Mouse (Mus musculus): ENCODE measurements around the gene Ccdc6.

Ccdc6 gene

DNA sequence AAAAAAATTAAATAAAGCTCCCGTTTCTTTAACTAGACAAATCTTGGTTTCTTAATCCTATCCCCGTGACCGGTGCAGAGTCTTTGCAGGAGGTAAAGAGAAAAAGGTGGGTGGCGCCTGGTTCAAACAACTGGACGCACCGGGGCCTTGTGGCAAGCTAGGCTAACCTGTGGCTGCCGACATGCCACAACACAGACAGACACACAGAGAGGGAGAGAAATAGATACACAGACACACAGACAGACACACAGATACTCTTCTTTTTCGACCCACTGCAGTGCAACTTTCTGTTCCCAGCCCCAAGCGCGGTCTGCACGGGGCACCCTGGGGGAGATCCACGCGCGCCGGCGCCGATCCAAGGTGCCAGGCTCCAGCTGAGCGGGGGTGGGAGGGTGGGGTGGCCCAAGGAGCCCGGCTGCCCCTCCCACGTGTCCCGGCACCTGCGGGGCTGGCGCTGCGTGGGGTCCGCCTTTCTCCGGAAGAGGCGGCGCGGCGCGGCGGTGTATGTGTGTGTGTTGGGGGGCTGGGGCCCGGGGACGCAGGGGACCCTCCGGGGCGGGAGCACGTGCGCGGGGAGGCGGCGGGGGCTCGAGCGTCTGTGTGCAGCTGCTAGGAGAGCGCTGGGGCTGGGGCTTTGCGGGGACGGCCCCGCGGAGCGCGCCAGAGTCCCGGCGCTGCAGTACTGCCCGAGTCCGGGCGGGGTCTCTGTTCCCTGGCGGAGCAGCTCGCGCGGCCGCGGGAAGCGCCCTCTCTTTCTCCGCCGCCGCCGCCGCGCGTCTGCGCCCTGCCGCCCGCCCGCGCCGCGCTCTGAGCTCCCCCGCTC, at the start of gene Ccdc6:
Gene Ccdc6, plus strand, starts transcription at position 756 of the 823 bp plus-strand sequence.
- DNase-seq (ENCODE audit: low spot score) = peak; percentile 85

DNA sequence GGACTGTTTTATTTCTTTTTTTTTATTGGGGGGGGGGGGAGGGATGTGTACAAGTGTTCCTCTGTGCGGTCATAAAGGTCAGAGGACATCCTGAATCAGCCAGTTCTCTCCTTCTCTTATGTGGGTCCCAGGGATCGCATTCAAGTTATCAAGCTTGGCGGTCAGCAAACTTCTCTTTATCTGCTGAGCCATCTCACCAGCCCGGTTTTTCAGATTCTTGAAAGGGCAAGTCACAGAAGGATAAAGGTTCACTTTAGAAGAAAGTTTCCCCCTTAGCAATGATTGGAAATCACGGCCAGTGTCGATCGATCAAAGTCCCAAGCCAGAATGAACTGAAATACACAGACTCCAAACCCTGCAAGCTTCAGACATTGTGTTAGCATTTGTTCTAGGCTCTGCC, 47.1 kb upstream of the Ccdc6 start:
- no peak for DNase-seq (ENCODE audit: low spot score)

DNA sequence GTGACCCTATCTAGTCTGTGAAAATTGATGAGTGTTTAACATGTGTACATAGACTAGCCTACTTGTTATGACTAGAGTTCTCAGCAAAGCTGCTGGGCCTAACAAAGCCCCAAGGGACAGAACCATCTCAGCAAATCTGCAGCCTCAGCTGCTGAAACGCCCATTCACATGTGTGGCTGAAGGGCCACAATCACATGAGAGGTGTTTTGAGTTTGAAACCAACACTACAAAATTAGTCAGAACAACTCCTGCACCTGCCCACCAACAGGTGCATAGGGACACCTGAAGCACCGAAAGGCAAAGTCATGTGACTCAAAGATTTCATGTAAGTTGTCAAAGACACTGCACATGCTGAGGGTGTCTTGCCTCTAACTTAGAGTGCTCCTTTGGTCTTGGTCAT, 41.6 kb upstream of the Ccdc6 start:
- DNase-seq (ENCODE audit: low spot score) = no peak

DNA sequence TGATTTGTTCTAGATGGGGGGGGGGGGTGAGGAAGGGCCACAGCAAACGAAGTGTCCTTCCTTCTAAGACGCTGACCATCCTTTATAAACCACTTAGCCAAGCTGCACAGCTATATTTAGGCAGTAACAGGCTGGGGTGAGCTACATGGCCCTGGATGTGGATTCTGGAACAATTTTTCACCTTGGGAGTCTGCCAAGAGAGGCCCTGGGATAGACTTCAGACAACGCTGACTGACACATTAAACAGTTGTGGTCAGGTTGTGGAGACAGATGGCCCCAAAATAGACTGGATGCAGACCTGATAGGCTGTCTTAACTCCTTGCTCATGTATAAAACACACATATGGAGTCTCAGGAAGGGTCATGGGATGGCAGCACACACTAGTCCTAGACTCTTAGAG, 39.9 kb upstream of the Ccdc6 start:
- DNase-seq (ENCODE audit: low spot score) = peak; percentile 59

DNA sequence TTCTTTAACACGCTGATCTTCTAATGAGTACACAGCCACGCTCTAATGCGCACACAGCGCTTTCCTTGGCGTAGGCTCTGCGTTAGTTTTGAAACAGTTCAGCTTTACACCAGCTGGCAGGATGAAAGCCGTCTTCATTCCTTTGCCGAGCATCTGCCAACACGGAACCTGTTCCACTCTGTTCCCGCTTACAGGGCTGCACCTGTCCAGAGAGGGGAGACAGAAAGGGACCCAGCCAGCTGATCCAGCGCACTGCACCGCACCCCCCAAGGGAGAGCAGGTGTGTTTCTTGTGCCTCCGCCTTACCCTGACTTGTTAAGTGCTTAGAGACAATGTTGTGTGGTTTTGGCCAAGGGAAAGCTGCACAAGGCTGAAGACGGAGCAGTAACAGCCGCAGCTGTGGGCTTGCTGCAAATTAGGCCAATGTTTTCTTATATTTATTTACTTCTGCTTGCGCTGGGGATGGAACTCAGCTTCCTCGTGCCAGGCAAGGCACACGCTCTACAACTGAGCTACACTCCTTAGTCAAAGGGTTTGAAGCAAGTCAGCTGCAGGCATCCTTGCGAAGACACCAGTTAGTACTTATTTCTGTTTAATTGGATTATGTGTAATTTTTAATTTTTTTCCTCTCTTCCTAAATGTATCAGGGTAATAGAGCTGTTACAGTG, 36.8 kb upstream of the Ccdc6 start:
- no peak for DNase-seq (ENCODE audit: low spot score)

DNA sequence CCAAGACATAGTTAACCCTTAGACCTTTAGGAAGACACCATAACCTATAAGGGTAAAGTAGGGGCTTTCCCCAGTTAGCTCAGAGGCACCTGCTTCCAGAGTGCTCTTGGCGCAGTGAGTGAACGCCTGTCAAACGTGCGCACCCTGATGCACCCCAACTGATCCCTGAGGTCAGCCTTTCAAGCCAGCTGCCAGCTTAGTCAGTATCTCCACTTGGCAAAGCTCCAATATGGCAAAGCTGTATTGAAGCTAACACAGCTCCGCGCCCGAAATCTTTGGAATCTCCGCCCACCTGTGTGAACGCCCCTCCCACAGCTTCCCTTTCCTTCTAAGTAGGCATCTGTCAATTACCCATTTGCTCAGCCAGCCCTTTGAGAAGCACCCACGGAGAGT, 36.2 kb upstream of the Ccdc6 start:
- DNase-seq (ENCODE audit: low spot score) = no peak

DNA sequence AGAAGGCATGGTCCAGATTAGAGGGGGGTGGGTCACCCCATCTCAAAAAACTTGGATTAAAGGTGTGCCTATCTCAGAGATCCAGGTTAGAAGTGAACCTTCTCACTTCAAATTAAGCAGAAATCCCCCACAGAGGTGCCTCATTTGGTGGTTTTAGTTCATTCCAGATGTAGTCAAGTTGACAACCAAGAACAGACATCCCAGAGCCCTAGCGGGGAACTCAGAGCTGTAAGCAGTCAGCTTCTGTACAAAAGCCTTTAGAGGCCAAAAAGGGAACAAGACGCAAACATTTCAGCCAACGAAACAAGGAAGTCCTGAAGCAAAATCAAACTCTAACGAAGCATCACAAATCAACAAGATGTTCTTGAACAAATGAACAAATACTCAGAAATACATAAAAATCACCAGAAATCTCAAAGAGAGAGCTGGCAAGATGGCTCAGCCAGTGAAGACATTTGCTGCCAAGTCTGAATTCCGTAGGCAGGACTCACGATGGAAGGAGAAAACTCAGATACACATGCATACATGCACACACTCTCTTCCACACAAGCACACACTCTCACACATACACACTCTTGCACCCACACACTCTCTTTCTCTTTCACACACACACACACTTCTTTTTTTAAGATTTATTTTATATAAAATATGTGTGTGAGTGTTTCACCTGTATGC, 32.9 kb upstream of the Ccdc6 start:
- DNase-seq (ENCODE audit: low spot score) = no peak

DNA sequence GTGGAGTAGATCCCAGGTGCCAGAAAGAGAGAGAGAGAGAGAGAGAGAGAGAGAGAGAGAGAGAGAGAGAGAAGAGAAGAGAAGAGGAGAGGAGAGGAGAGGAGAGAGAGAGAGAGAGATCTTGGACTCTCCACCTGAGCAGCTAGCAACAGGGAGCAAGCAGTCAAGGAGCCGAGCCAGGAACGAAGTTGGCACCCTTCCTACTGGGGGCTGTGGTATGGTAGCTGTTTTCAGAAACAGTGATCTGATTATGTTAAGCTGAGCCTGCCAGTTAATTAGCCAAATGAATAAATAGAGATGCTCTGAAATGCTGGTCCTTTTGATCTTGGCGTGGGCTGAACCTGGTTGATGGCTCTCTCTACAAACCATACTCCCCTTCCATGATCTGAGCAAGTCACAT, 31.7 kb upstream of the Ccdc6 start:
- DNase-seq (ENCODE audit: low spot score) = no peak

DNA sequence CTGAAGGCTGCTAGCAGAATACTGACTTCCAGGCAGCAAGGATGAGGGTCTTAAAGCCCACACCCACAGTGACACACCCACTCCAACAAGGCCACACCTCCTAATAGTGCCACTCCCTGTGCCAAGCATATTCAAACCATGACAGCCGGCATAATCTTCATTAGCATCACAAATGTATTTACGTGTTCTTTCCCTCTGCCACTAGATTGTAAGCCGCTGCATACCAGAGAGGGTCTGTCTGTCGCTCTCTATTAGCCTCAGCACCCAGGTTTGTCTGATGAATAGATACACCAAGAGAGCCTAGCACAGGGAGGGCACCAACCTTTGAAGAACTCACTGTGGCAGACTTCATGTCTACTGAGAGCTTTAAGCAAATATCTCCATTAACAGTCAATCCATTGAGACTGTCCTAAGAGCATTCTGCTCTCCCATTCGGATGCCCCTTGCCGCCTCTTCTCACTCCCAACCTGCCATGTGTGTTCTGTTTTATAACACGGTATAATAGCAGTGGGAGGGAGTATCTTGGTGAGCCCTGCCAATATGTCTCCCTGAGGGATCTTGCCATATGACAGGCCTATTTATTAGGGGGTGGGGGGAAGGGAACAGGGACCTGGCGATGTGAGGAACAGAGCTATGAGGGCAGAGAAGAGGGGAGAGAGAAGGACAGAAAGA, 30.3 kb upstream of the Ccdc6 start:
- no peak for DNase-seq (ENCODE audit: low spot score)

DNA sequence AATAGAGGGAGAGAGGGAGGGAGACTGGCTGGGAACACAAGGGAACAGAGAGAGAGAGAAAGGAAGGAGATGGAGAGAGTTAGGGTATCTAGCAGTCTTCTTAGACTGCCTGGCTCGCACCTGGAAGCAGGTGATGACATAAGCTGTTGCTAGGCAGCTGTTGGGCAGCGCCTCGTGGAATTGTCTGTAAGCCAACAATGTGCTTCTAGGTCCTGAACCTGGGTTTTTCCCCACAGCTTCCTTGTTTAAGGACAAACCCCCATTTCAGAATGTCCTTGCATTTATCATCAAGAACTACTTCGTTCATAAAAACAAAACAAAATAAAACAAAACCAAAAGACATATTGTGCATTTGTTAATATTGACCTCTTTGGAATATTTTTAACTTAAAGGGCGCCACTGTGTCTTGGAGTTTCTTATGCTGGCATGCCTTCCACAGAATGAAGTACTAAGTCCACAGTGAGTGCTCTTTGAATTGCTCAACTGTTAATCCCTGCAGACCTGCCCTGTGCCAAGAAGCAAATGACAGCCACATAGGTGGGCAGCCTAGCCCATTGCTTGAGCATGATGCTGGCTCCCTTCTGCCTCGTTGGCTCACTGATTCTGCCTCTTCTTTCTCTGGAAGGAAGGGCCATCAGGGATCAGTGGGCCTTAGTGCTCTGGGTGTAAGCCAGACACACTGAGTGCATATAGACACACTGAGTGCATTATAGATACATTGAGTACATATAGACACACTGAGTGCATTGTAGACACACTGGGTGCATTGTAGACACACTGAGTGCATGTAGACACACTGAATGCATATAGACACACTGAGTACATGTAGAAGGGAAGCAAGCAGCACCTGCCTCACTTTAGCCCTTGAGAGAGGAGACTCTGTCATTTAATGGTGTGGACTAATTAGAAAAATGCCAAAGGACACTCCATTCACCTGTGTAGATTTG, 29.5 kb upstream of the Ccdc6 start:
- DNase-seq (ENCODE audit: low spot score) = no peak

DNA sequence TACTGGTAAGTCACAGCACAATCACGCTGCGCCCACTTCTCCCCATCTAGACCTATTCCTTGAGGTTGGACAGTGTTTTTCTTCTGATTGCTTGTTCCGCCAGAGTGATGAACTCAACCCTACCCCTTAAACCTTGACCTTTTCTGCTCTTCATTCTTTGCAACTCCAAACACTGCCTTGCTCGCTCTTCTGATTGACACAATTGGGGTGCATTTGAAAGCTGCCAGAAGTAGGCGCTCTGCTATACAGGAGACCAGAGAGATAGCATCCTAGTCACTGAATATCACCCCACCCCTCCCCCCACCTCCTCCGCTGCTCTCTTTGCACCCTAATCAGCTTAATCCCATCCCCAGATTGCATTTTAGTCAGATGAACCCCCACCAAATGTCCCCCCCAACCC, 27.6 kb upstream of the Ccdc6 start:
- DNase-seq (ENCODE audit: low spot score) = no peak

DNA sequence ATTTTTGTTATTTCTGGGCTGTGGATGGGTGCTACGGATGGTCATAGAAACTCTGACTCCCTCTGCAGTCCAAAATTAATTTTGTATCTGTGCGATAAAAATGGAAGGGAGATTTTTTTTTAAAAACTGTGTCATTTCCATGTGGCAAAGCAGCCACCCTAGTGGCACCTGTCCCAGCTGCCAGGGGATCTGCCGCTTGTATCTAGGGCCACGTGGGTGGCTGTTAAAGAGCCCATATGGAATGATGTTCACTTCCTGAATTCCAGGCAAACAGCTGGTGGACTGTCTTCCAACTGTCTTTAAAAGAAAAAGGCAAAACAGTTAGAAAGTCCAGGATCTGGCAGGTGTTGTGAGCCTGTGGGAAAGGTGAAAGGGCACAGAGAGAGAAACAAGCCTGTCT, 25.6 kb upstream of the Ccdc6 start:
- no peak for DNase-seq (ENCODE audit: low spot score)

DNA sequence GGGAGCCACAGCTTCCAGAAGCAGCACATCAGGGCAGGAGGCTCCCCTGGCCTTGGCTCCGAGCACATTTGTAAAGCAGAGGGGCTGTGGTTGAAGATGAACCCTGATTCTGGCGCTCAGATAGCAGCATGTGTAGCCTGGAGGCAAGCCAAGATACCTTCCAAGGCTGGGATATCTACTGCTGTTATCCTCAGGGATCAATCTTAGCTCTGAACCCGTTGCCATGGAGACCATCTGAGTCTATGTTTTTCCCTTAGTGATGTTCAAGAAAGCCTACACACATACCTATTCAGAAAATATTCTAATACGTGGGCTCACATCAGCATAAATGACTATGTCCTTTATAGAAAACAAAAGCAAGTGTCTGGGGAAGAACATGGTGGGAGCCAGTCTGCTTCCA, 19.5 kb upstream of the Ccdc6 start:
- DNase-seq (ENCODE audit: low spot score) = no peak

DNA sequence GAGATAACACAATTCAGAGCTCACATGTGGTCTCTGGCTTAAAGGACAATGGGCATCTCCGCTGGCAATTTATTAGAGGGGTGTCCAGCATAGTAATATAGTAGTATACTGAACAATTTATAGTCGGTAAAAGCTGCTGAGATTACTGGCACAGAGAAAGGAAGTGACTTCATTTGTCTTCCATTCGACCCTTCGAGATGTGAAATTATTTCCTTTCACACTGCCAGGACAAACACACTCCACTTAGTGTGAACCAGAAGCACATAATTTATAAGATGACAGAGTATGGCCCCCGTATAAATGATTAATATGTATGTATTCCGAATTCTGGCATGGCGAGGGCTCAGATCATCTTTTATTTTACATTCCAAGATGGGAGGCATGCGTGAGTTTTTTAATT, 16.0 kb upstream of the Ccdc6 start:
- no peak for DNase-seq (ENCODE audit: low spot score)

DNA sequence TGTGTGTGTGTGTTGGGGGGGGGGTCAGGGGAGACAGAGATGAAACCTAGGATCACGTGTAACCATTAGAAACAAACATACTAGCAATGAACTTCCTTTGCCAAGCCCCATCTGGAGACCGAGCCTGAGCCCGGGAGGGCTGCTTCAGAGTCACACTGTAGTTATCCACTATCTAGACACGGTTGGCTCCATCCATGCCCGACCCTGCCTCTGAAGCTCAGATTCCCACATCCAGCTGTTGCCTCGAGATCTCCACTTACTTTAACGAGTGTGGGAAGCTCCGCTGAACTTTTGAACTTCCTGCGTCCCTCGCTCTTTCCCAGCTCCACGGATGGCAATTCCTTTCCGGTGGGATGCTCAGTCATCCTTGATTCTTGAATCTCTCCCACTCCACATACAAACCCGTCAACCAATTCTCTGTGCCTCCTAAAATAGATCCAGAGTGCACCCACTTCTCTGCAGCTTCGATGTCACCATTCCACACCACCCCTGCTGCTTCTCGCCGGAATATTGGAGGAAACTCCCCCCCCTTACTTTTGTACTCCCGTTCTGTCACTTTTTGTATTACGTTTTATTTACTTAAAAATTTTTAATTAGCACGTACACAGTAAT, 15.3 kb upstream of the Ccdc6 start:
- DNase-seq (ENCODE audit: low spot score) = no peak

DNA sequence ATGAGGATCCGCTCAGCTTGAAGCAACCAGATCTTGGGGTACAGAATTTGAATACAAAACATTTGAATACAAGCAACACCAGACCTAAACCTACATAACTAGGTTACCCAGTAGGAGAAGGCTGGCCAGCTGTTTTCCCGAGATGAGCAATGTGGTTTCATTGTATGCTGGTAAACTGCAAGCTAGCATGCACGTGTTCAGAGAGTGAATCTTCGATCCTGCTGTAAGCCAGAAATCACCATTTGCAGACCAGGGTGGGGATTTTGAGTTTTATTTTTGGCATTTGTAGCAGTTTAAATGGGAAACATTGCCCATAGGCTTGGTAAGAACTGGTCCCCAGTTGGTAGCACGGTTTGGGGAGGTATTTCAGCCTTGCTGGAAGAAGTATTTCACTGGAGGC, 13.7 kb upstream of the Ccdc6 start:
- no peak for DNase-seq (ENCODE audit: low spot score)

DNA sequence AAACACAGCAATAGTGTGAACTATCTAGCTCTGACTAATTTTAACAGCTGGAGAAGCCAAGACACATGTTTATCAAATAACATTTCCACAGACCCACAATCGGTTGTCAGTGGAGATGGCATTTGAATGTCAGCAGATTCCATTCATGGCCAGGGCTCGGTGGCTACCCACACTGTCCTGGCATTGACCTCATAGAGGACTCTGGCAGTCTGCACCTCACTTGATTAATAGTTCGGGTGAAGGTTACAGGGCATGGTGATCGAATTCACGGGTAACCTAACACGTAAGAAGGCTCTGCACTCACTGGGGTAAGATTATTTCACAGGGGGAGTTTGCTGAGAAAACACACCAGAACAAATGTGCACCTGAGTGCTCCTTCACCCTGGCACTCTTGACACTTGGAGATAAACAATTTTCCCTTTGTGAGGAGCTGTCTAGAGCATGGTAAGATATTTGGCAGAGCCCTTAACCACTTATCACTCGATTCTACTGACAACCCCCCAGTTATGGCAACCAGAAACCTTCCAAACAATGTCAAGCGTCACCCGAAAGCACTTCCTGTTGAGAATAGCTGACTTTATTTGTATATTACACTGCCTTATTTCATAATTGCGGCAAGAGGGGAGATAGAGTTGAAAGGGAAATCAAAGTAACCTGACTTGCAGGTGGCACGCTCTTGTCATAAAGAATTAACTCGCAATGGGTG, 11.5 kb upstream of the Ccdc6 start:
- peak; percentile 26 for DNase-seq (ENCODE audit: low spot score)

DNA sequence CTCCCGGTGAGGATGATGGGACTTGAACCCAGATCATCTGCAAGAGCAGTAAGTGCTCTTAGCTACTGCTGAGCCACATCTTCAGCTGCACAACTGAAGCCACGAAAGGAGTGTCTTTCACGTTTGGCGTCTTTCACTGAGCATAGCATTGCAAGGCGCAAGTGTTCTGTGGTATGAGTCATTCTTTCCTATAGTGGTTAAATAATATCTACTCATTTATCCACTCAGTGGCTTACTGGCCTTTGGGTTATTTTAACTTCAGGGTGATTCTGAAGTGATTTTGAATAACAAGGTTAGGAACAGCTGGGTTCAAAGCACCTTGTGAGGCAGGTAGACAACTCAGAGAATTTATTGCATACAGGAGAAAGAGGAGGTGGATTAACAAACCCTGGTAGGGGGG, 8.1 kb upstream of the Ccdc6 start:
- DNase-seq (ENCODE audit: low spot score) = no peak

DNA sequence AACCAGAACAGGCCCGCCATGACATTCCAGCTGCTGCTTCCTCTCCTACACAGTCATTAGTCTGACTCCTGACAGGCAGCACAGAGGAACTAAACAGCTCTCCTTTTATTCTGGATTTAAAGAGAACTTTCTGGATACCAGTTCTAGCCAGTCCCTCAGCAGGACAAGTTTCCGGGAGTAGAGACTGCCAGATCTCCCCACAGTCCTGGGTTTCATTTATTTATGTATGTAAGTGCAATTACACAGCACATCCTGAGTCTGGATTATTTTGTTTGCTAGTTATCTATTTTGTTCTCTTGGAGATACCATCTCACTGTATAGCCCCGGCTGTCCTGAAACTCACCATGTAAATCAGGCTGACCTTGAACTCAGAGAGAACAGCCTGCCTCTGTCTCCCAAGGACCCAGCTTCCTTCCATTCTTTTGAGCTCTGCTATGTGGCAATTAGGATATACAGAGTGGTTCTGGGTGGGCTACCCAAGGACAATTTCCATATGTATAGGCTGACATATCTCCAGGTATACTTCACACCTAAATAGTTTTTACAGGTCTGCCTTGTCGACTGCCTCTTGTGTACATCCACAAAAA, 5.0 kb upstream of the Ccdc6 start:
- no peak for DNase-seq (ENCODE audit: low spot score)

DNA sequence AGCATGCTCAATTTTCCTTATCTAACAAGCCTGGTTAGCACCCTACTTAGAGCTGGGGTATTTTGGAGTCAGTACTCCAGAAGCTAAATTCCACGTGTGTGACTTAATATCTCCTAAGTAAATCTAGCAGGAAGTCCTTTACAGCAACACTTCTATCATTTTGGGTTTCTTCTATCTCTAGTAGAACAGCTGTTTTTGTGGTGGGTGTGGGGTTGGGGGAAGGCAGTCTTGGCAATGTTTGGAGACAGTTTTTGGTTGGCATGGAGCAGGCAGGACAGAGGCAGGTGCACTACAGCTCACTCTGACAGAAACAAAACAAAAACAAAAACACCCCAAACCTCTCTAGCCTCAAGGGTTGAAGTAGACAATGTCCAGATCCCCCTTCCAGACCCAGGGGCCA, 3.1 kb upstream of the Ccdc6 start:
- DNase-seq (ENCODE audit: low spot score) = no peak

Measured in lung, postnatal 25 days (tissue).